Mouse (Mus musculus): Measurements from ENCODE around the gene Tmem95. TPM values are rescaled to one million over a fixed set of nuclear protein-coding genes. Genes with fewer than 3 reads are reported as not detected.

The Tmem95 gene
- not detected in 2 replicates for polyA plus RNA-seq (2014; fragmentation: Nextera tagmentation; extraction: Ambion mirVana)

DNA sequence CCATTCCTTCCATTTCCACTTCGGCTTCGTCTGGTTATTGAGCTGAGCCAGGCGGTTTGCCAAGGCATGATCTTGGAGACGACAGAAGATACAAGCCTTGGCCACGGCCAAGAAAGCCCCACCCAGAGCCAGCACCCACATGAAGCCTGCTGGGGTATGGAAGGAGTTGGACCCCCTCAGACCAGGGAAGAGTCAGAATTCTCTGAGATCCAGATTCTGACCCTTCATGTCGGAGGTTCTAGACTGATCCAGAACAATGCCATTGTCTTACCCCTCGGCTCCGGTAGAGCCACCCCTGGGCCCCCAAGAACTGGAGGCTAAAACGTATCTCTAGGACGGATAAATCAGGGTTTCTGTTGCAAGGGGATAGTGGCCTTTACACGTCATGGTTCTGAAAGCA, at the start of gene Tmem95:
Gene Tmem95 (minus strand): TSS at position 141 of the 400 bp plus-strand sequence.
- no peaks in the 10 kb centered on the region; the same call in none of the 2 replicates for H3K4me1 ChIP-seq (replicated peaks; ENCODE audit: control insufficient read depth, insufficient read depth, low read length)
- peak within 1 kb of the TSS; percentile 4; the same call in 1 of the 2 replicates for H3K4me3 ChIP-seq (ENCODE audit: low read depth, low read length)
- DNase-seq (ENCODE audit: low spot score) (no peak), ATAC-seq (ENCODE audit: low FRiP score) (no peak)
- peak within 1 kb of the TSS; percentile 30; the same call in 1 of the 2 replicates for H3K4me2 ChIP-seq (replicated peaks; ENCODE audit: low read depth, low read length)
- H3K27me3 ChIP-seq (ENCODE audit: control insufficient read depth, insufficient read depth, low read length): no peaks in the 10 kb centered on the region
- H3K27ac ChIP-seq (ENCODE audit: low read depth, low read length): no peak within 1 kb of the TSS
- no peak within 1 kb of the TSS for H3K9ac ChIP-seq (ENCODE audit: low read depth, low read length)
- WGBS: 93% methylated on average over 11 of the region's 11 CpGs
- no peaks in the 10 kb centered on the region for H3K9me3 ChIP-seq (ENCODE audit: control insufficient read depth, low read length)
- H3K36me3 ChIP-seq (ENCODE audit: control insufficient read depth, insufficient read depth, low read length): no peaks in the 10 kb centered on the region

DNA sequence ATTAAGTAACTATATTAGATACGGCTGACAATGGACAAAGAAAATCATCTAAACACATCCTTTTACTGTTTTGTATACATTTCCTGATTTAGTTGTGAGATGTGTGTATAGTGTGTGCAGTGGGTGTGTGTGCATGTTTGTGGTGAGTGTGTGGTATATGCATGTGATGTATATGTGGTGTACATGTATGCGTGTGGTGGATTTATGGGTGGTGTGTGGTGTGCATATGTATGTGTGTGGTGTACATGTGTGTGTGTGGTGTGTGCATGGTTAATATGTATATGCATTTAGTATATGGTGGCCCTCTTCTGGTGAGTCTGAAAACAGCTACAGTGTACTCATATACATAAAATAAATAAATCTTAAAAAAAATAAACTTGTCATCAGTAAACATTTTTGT, 49.7 kb upstream of the Tmem95 start:
- H3K4me3 ChIP-seq (ENCODE audit: low read depth, low read length): no peak overlapping the region
- no peak overlapping the region for H3K4me2 ChIP-seq (replicated peaks; ENCODE audit: low read depth, low read length)
- DNase-seq (ENCODE audit: low spot score) (no peak), ATAC-seq (ENCODE audit: low FRiP score) (no peak)
- H3K9ac ChIP-seq (ENCODE audit: low read depth, low read length): no peak overlapping the region
- H3K36me3 ChIP-seq (ENCODE audit: control insufficient read depth, insufficient read depth, low read length): no peaks in the 10 kb centered on the region
- H3K27me3 ChIP-seq (ENCODE audit: control insufficient read depth, insufficient read depth, low read length): no peaks in the 10 kb centered on the region
- no peaks in the 10 kb centered on the region for H3K4me1 ChIP-seq (replicated peaks; ENCODE audit: control insufficient read depth, insufficient read depth, low read length)
- WGBS: 97% methylated on average over 2 of the region's 2 CpGs
- H3K27ac ChIP-seq (ENCODE audit: low read depth, low read length): no peak overlapping the region
- H3K9me3 ChIP-seq (ENCODE audit: control insufficient read depth, low read length): no peaks in the 10 kb centered on the region

DNA sequence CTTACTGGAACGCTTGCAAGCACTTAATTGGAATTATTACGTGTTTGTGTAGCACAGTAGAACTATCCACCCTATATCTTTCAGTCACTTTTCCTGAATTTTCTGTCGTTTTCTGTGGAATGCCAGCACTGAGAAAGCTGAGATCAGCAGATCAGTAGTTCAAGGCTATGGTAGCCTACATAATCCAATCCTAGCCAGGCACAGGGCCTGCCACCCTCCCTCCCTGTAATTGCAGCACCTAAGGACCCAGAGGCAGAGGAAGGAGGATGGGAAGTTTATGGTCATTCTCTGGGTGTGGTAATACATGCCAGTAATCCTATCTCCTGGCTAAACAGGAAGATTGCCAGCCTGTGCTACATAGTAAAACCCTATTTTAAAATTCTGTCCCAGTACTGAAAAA, 45.0 kb upstream of the Tmem95 start:
- Histone ChIP-seq H3K36me3 (ENCODE audit: control insufficient read depth, insufficient read depth, low read length) (0 out of 2 replicates have a peak, but pooled peaks cover 2% of the 10 kb centered on the region), H3K4me3 (ENCODE audit: low read depth, low read length) (no peak overlapping the region), H3K9me3 (ENCODE audit: control insufficient read depth, low read length) (no peaks in the 10 kb centered on the region), H3K4me1 (replicated peaks; ENCODE audit: control insufficient read depth, insufficient read depth, low read length) (peaks cover 4% of the 10 kb centered on the region; the same call in 1 of the 2 replicates), H3K27me3 (ENCODE audit: control insufficient read depth, insufficient read depth, low read length) (no peaks in the 10 kb centered on the region), H3K4me2 (replicated peaks; ENCODE audit: low read depth, low read length) (no peak overlapping the region), H3K27ac (ENCODE audit: low read depth, low read length) (no peak overlapping the region), H3K9ac (ENCODE audit: low read depth, low read length) (no peak overlapping the region)
- ATAC-seq (ENCODE audit: low FRiP score) (no peak), DNase-seq (ENCODE audit: low spot score) (no peak)
- 73% methylated on average over 3 of the region's 3 CpGs for WGBS

DNA sequence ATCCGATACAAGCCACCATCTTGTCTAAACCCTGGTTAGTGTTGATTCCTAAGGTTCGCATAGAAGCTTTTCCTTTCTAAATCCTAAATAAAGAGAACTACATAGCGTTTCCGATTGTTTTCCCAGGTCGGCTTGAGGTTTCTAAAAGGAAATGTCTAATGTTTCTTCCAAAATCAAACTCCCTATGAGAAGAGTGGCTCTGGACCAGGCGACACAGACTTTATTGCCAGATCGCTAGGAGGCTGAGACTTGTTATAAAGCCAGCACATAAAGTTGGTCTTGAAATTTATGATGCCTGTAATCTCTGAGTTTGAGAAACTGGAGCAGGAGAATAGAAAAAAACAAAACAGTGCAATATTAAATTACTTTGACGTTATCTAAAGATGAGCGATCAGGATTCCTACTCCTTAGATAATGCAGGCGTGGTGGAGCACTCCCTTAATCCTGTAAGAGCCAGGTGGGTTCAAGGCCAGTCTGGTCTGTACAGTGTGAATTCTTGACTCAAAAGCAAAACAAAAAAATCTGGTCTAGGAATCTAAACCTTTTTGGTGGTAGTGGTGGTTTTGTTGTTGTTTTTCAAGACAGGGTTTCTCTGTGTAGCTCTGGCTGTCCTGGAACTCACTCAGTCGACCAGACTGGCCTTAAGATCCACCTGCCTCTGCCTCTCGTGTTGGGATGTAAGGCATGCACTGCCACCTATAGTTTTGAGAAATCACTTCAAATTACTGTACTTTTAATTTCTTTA, 44.4 kb upstream of the Tmem95 start:
- H3K4me2 ChIP-seq (replicated peaks; ENCODE audit: low read depth, low read length): peak overlapping the region; percentile 53
- peaks cover 4% of the 10 kb centered on the region; the same call in 1 of the 2 replicates for H3K4me1 ChIP-seq (replicated peaks; ENCODE audit: control insufficient read depth, insufficient read depth, low read length)
- WGBS: 4% methylated on average over 12 of the region's 12 CpGs
- peaks cover 7% of the 10 kb centered on the region; the same call in 1 of the 2 replicates for H3K36me3 ChIP-seq (ENCODE audit: control insufficient read depth, insufficient read depth, low read length)
- no peaks in the 10 kb centered on the region for H3K9me3 ChIP-seq (ENCODE audit: control insufficient read depth, low read length)
- DNase-seq (ENCODE audit: low spot score) (no peak), ATAC-seq (ENCODE audit: low FRiP score) (no peak)
- peak overlapping the region; percentile 93 for H3K27ac ChIP-seq (ENCODE audit: low read depth, low read length)
- peak overlapping the region; percentile 52 for H3K9ac ChIP-seq (ENCODE audit: low read depth, low read length)
- H3K4me3 ChIP-seq (ENCODE audit: low read depth, low read length): peak overlapping the region; percentile 98
- H3K27me3 ChIP-seq (ENCODE audit: control insufficient read depth, insufficient read depth, low read length): no peaks in the 10 kb centered on the region

DNA sequence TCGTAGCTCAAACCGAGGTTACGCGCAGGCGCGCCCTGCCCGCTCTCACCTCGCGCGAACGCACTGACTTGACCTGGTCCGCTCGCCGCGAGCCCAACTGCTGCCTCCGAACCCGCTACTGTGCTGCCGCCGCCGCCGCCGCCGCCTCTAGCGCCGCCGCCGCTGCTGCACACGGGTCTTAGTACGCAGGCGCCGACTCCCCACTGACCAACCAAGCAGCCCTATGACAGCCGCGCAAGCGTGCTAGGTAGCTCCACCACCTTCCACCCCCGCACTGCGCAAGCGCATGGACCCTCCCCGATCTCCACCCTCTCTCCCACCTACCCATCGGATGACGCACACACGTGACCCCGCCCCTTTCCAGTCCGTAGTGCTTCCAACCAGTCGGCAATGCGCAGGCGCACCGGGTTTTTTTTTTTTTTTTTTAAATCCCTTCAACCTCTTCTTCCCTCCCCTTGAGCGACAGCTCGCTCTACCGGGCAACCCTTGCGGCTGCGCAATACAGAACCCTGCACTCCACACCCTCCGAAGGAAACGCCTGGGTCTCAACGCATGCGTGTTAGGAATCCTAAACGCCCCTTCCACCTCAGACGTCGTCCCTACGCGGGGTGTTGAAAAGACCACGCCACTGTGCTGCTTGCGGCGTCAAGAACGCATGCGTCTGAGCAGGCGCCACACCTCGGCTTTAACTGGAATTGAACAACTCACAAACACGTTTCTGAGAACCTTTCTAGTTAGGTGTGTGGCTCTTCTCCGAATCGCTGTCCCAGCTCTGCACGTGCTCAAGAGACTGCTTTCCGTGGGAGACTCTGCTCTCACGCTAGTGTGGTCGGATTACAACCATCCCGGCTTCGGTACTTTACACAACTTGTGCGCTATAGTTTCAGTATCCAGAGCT, 43.5 kb upstream of the Tmem95 start, which contains the start of gene Eif5a:
Gene Eif5a (minus strand): TSS at position 845 of the 898 bp plus-strand sequence.
- Histone ChIP-seq H3K4me1 (replicated peaks; ENCODE audit: control insufficient read depth, insufficient read depth, low read length) (peaks cover 4% of the 10 kb centered on the region; the same call in 1 of the 2 replicates), H3K9me3 (ENCODE audit: control insufficient read depth, low read length) (no peaks in the 10 kb centered on the region), H3K9ac (ENCODE audit: low read depth, low read length) (peak within 1 kb of the TSS; percentile 91), H3K27ac (ENCODE audit: low read depth, low read length) (peak within 1 kb of the TSS; percentile 93), H3K36me3 (ENCODE audit: control insufficient read depth, insufficient read depth, low read length) (peaks cover 12% of the 10 kb centered on the region), H3K4me3 (ENCODE audit: low read depth, low read length) (peak within 1 kb of the TSS; percentile 98), H3K4me2 (replicated peaks; ENCODE audit: low read depth, low read length) (peak within 1 kb of the TSS; percentile 94), H3K27me3 (ENCODE audit: control insufficient read depth, insufficient read depth, low read length) (no peaks in the 10 kb centered on the region)
- under 1% methylated on average over 77 of the region's 78 CpGs for WGBS
- peak; percentile 100 for DNase-seq (ENCODE audit: low spot score)
- ATAC-seq (ENCODE audit: low FRiP score): peak; percentile 96

DNA sequence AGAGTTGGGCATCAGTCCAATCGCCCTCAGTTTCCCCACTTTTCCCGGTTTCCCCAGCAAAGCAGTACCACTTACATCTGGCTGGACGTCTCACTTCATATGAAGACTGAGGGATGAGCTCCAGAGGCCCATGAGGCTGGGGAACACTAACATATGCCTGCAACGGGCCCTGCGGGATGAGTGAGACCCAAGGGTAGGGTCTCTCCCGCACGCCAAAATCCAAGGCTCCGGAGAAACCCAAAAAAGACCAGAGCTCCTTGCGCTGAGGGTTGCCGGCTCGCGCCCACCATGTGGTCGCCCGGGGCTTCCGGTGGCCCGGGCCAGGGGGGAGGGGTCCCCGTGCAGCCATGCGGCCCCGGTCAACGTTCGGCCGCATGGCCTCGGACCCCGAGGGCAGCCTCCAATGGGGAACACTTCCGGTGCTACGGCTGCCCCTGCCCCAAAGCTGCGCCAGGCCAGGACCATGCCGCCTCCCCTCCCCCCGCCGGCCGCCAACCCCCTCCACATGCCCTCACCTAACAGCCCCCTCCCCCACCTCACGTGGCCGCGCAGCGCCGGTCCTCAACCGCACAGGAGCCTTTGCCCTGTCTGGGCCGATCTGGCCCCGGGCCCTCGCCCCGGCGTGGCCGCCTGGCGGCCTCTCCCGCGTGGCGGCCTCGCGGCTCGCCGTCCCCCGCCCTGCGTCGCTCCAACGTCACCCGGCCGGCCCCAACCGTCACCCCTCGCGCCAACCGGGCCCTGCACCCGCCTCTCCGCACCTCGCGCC, 42.6 kb upstream of the Tmem95 start:
- DNase-seq (ENCODE audit: low spot score): peak; percentile 60
- peak overlapping the region; percentile 93 for H3K27ac ChIP-seq (ENCODE audit: low read depth, low read length)
- peak overlapping the region; percentile 98 for H3K4me3 ChIP-seq (ENCODE audit: low read depth, low read length)
- H3K9ac ChIP-seq (ENCODE audit: low read depth, low read length): peak overlapping the region; percentile 91
- WGBS: under 1% methylated on average over 35 of the region's 65 CpGs
- ATAC-seq (ENCODE audit: low FRiP score): peak; percentile 49
- peaks cover 19% of the 10 kb centered on the region for H3K36me3 ChIP-seq (ENCODE audit: control insufficient read depth, insufficient read depth, low read length)
- H3K9me3 ChIP-seq (ENCODE audit: control insufficient read depth, low read length): no peaks in the 10 kb centered on the region
- peak overlapping the region; percentile 94 for H3K4me2 ChIP-seq (replicated peaks; ENCODE audit: low read depth, low read length)
- peaks cover 4% of the 10 kb centered on the region for H3K4me1 ChIP-seq (replicated peaks; ENCODE audit: control insufficient read depth, insufficient read depth, low read length)
- no peaks in the 10 kb centered on the region for H3K27me3 ChIP-seq (ENCODE audit: control insufficient read depth, insufficient read depth, low read length)

DNA sequence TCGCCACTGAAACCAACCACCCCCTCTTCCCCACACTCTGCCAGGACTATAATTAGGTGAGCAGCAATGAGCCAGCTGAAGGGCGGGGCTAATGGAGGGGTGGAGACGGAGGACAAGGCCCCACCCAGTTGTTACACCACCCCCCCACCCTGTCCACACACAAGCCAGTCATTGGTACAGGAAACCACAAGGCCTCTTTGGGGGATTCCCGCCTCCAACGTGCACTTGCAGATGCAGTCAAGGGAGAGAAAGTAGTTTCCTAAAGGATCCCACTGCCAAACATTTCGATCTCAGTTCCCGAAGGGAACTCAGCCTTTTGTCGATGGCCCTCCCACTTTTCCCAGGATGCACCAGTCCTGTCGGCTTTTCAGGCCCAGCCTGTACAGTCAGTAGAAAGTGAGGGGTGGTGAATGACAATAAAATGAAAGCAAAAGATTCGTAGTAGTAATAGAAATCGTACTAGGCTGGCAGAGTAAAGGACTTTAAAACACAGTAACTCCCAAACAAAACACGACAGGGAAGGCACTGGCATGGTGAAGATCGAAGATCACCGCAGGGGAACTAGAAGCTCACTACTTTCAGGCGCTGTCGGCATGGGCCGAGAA, 41.9 kb upstream of the Tmem95 start:
- 2% methylated on average over 17 of the region's 17 CpGs for WGBS
- Histone ChIP-seq H3K4me3 (ENCODE audit: low read depth, low read length) (peak overlapping the region; percentile 98), H3K4me1 (replicated peaks; ENCODE audit: control insufficient read depth, insufficient read depth, low read length) (peaks cover 10% of the 10 kb centered on the region), H3K36me3 (ENCODE audit: control insufficient read depth, insufficient read depth, low read length) (peaks cover 19% of the 10 kb centered on the region), H3K27ac (ENCODE audit: low read depth, low read length) (peak overlapping the region; percentile 93), H3K9ac (ENCODE audit: low read depth, low read length) (peak overlapping the region; percentile 91), H3K9me3 (ENCODE audit: control insufficient read depth, low read length) (no peaks in the 10 kb centered on the region), H3K4me2 (replicated peaks; ENCODE audit: low read depth, low read length) (peak overlapping the region; percentile 94), H3K27me3 (ENCODE audit: control insufficient read depth, insufficient read depth, low read length) (no peaks in the 10 kb centered on the region)
- ATAC-seq (ENCODE audit: low FRiP score) (no peak), DNase-seq (ENCODE audit: low spot score) (peak; percentile 78)

DNA sequence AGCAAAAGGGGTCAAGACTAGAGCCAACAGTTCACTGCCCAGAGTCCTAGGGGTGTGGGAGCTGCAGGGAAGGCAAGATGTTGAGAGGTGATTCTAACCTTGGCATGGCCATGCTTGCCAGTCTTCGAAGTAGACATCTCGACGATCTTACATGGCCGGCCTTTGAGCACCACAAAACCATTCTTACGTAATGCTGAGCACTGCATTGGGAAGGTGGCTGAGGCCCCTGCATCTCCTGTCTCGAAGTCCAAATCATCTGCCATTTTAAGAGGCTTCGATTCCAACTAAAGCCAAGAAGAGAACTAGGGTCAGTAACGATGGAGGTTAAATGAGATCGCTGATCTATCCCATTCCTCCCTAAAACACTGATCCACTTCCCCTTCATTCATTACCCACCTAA, 41.2 kb upstream of the Tmem95 start:
- no peak overlapping the region for H3K9ac ChIP-seq (ENCODE audit: low read depth, low read length)
- WGBS: 85% methylated on average over 9 of the region's 9 CpGs
- H3K4me1 ChIP-seq (replicated peaks; ENCODE audit: control insufficient read depth, insufficient read depth, low read length): peaks cover 12% of the 10 kb centered on the region
- no peaks in the 10 kb centered on the region for H3K9me3 ChIP-seq (ENCODE audit: control insufficient read depth, low read length)
- H3K27ac ChIP-seq (ENCODE audit: low read depth, low read length): no peak overlapping the region
- H3K4me2 ChIP-seq (replicated peaks; ENCODE audit: low read depth, low read length): peak overlapping the region; percentile 94
- no peaks in the 10 kb centered on the region for H3K27me3 ChIP-seq (ENCODE audit: control insufficient read depth, insufficient read depth, low read length)
- H3K36me3 ChIP-seq (ENCODE audit: control insufficient read depth, insufficient read depth, low read length): peaks cover 19% of the 10 kb centered on the region
- ATAC-seq (ENCODE audit: low FRiP score): no peak
- no peak for DNase-seq (ENCODE audit: low spot score)
- H3K4me3 ChIP-seq (ENCODE audit: low read depth, low read length): peak overlapping the region; percentile 98
